Mouse (Mus musculus) MEL (cell line): ENCODE results near the gene Aqp6.

Source experiments
- NELFE ChIP-seq: IDR thresholded peaks from 2 replicates; pipeline ENCODE4 v1.6.1; 2011; ENCODE audit warnings: low read depth, low read length, improper control_type of control experiment
- POLR2A ChIP-seq, 2 experiments: IDR thresholded peaks; 2 replicates each; pipeline ENCODE4 v1.6.1; 2011 to 2012; ENCODE audit warnings: low read length in 2 of 2, mild to moderate bottlenecking in 2 of 2, control low read depth in 1 of 2, improper control_type of control experiment in 1 of 2, low read depth in 1 of 2, moderate library complexity in 1 of 2; ENCODE audit not compliant: control insufficient read depth in 1 of 2, insufficient read depth in 1 of 2, poor library complexity in 1 of 2
- USF1 ChIP-seq: IDR thresholded peaks from 2 replicates; pipeline ENCODE4 v1.6.1; 2014; ENCODE audit warnings: low read depth, mild to moderate bottlenecking, inconsistent platforms, low read length, improper control_type of control experiment, moderate library complexity

GRCm38 (mm10) chr15:99643832-99644231 is 42.6 kb downstream of the Aqp6 start:
- TF ChIP-seq USF1 (no peak), NELFE (no peak), POLR2A (IDR thresholded peaks at IDR 0.05; ENCODE audit: control insufficient read depth in 1 of 2, insufficient read depth in 1 of 2, low read depth in 1 of 2, low read length in 2 of 2, poor library complexity in 1 of 2) (no peak)
